Mouse (Mus musculus): ENCODE data around the gene Akr1b7.
A peak's percentile ranks its signal among the peaks of the same experiment; 100 is the strongest.

The Akr1b7 gene

GRCm38 (mm10) chr6:34439006-34439405, 26.9 kb downstream of the Akr1b7 start:
- DNase-seq (ENCODE audit: low read depth, low spot score), result no peak

DNA sequence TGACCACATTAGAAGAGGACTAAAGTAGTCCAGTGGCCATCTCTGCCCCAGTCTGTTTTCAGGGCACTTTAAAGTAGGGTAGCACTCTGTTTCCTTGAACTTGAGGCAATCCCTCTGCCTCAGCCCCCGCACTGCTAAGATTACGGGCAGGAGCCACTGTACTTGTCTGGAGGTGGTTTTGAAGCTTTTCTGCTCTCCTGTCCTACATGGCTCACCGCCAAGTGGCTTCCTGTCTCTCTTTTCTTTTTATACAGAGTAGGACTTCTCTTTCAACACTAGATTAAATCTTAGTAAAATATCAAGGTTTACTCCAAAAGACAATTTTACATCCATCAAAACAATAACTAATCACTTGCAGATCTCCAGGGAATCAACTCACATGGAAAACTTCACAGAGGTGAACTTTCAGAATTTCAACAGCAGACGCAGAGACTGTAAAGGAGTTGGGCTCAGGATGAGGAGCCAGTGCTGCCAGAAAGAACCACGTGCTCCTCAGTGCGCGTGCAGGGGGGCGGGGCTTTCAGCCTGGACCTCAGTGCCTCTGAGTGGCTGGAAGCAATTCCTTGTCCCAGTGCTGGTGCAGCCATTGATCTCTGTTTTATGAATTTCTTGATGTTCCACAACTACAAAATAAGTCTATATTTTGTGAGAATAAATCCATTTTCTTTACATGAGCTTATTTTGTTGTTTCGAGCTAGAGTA, 29.6 kb downstream of the Akr1b7 start:
- DNase-seq (ENCODE audit: low read depth, low spot score), result peak; percentile 31

GRCm38 (mm10) chr6:34443791-34444190, 31.7 kb downstream of the Akr1b7 start:
- peak; percentile 87 for DNase-seq (ENCODE audit: low read depth, low spot score)

DNA sequence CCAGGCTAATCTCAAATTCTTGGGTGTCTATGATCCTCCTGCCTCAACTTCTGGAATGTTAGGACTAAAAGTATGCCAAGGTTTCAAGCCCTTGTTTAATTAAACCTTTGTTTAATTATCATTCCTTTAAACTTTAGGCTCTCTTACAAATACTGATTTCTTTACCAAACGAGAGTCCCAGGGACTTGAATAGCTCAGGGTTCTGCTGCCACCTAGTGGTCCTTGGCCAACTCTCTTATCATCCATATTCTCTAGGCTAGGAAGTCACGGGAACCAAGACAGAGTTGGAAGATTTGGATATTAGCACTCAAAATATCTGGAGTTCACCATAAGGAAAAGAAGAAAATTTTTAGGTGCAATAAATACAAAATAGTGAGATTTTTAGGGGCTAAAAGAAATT, 35.8 kb downstream of the Akr1b7 start:
- peak; percentile 96 for DNase-seq (ENCODE audit: low read depth, low spot score)

- DNase-seq (ENCODE audit: low read depth, low spot score), result peak; percentile 53
These were observed 36.6 kb downstream of the Akr1b7 start for GRCm38 (mm10) chr6:34448696-34449095.

DNA sequence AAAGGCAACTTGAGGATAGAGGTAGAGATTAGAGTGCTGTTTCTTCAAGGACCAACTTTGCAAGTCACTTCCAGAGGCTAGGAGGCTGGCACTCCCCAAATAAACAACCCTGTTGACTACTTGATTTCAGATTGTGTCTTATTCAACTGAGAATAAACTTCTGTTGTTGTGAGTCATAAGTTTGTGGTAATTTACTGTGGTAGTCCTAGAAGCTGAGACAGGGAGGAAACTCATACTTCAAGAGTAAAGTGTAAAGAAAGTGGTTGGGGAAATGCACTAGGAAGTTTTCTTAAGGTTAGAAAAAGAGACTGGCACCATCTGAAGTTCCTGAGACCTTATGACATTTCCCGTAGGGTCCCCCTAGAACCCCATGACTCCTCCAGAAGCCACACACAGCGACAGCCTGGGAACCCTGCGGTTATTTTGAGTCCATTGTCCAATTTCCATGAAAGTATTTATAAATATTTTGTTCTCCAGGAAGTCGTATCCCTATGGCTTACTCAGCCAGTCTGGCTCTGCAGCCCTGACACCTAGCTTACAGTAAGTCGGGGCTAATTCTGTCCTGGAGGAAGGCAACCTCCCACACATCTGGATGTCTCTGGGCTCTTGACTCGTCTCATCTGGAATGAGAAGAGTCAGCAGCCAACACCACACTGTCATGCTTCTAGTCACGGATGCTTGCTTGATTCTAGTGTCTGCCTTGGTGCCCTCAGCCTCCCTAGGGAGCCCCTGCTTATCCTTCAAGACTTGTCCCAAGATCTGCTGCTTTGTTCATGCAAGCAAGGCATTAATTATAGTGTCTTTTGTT, 41.0 kb downstream of the Akr1b7 start:
- peak; percentile 82 for DNase-seq (ENCODE audit: low read depth, low spot score)

GRCm38 (mm10) chr6:34459456-34459855, 47.3 kb downstream of the Akr1b7 start:
- DNase-seq (ENCODE audit: low read depth, low spot score), result peak; percentile 82

- no peak for DNase-seq (ENCODE audit: low read depth, low spot score)
These were observed 48.5 kb downstream of the Akr1b7 start for GRCm38 (mm10) chr6:34460651-34461050.

GRCm38 (mm10) chr6:34463582-34463981, 51.4 kb downstream of the Akr1b7 start:
- peak; percentile 70 for DNase-seq (ENCODE audit: low read depth, low spot score)

GRCm38 (mm10) chr6:34471434-34472110, 59.4 kb downstream of the Akr1b7 start:
- DNase-seq (ENCODE audit: low read depth, low spot score), result no peak

Data from 3T3-L1 (cell line).